Mouse (Mus musculus) c-Kit-negative CD71-positive TER-119-positive erythroid progenitor cells, embryonic 14.5 days (primary cell): ENCODE data around the gene Clic6.
"Not testable (repeated sequence)": the region's sequence is repeated elsewhere in the genome, so short reads cannot be mapped to it uniquely, and the experiment has no call there.

Experiments
- DNase-seq: peaks from one replicate; pipeline ENCODE4 v3.0.0-alpha.2; 2013; ENCODE audit warnings: low read depth, low spot score

Clic6 gene

DNA sequence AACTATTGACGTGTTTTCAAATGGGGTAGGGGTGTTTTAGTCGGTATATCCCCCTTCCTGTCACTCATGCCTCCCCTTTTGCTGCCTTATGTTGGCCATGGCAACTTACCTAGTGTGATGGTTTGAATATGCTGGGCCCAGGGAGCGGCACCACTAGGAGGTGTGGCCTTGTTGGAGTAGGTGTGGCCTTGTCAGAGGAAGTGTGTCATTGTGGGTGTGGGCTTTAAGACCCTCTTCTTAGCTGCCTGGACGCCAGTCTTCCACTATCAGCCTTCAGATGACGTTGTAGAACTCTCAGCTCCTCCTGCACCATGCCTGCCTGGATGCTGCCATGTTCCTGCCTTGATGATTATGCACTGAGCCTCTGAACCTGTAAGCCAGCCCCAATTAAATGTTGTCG lies 14.8 kb upstream of the Clic6 start, which contains the start of gene Rcan1:
Gene Rcan1, minus strand, starts transcription at position 162 of the 400 bp plus-strand sequence.
- DNase-seq: no peak

DNA sequence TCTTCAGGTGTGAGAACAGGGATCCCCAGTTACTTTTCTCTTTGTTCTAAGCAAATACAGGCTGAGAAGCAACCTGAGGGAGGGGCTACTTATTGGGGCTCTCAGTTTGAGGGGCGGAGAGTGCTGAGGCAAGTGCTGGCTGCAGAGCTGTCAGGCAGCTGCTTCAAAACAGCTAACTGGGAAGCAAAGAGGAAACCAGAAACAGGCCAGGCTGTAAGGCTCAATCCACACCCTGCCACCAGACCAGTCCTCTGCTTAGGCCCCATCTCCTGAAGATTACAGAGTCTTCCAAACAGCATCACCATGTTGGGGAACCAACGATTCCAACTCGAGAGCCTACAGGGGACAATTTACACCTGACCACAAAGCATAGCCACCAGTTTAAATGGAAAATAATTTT lies 12.6 kb upstream of the Clic6 start:
- DNase-seq: no peak

DNA sequence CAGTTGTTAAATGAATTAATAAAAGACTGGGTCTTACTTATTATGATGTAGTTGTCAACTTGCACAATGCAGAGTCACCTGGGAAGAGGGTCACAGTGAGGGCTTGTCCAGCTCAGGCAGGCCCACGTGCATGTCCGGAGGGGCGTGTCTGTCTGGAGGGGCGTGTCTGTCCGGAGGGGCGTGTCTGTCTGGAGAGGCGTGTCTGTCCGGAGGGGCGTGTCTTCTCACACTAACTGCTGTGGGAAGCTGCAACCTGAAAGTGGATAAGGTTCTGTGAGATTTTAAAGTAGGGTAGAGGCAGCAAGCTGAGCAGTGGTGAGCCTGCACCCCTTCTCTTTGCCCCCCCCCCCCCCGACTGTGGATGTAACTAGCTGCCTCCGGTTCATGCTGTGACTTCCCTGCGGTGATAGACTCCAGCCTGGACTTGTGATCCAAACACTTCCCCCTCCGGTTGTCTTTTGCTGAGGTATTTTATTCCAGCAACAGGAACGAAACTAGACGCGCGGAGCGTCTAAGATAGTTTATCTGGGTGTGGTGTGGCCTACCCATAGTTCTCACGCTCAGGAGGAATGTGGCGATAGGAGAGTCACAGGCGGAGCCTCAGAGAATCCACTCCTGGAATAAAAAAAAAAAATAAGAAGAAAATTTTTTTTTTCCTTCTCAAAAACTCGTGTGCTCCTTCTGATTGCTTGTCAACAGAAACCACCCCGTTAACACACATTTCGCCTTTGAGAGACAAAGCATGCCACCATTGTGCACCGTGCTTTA lies 10.3 kb upstream of the Clic6 start:
- DNase-seq: no peak

DNA sequence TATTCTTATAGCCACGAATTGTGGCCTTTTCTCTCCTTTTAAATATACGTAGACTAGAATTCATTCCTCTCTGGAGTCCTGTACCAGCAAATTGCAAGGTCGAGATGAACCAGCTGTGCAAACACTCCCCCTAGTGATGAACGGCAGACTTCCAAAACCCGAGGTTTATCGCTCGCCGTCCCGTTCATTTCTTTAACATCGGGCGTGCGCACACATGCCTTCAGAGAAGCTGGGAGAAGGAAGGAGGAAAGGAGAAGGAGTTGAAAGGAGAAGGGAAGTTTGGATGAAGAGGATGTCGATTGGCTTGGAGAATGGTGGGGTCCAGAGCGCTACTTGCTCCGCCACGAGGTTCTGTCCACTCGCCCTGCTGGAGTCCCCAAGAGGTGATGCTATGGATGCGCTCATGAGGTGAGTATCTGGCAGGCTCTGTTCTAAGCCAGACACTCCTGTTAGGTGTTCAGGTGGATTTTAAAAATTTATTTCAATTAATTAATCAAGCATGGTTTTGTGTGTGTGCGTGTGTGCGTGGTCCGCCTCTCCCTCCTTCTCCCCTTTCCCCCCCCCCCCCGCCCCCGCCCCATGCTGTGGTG lies 6.9 kb upstream of the Clic6 start:
- DNase-seq: no peak

DNA sequence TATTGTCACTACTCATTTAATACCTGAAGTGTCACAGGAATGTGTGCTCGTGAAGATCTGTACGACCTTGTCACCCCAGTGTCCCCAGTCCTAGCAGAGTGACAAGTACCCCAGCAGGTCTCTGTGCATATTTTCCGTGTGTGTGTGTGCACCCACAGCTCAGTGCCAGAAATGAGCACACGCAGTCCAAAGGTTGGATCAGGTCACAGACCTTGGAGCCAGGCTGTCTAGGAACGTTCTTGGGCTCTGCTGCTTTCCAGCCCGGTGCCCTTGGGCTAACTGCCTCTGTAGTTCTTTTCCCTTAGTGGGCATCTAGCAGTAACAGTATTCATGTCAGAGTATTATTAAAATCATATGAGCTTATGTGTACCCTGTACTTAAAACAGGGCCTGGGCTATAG lies 1.6 kb downstream of the Clic6 start:
- DNase-seq: no peak

DNA sequence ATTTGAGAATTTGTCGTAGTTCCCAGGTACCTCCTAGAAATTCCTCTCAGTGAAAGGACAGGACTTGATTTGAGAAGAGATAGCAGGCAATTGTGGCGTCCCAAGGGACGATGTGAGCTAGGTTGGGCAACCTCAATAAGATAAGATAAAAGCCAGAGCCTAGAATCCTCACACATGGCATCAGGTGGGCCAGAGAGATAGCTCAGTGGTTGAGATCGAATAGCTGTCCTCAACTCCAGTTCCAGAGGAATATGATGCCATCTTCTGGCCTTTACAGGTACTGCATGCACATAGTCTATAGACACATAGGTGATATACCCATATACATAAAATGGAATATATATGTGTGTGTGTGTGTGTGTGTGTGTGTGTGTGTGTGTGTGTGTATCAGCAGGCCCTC lies 2.0 kb downstream of the Clic6 start:
- DNase-seq: peak; percentile 73

DNA sequence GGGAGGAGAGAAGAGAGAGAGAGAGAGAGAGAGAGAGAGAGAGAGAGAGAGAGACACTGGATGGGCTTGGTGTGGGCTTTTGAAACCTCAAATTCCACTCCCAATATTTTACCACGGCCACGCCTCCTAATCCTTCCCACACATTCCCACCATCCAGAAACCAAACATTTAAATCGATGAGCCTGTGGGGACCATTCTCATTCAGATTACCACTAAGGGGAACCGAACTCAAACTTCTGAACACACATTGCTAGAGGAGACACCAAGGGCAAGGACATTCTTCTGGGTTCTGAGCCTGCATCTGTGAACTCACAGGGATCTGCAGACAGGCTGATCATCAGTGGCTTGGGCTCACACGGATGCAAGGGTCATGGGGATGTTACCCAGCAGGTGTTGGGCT lies 2.9 kb downstream of the Clic6 start:
- DNase-seq: no peak

DNA sequence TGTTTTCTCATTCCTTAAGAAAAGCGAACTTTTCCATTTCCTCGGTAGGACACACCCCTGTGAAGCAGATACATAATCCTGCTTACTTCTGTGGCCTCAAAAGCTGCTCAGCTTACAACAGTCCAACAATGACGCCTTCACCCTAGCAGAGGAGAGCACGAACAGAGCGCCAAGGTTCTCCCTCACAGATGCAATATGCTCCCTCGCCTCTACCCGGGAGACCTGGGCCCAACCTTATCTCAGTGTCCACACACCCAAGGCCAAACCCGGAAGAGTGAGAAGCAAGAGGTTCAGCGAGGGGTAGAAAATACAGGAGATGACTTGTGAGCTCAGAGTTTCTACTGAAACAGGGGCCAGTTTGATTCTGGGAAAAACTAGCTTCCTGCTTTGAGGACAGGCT lies 3.8 kb downstream of the Clic6 start:
- no peak for DNase-seq

DNA sequence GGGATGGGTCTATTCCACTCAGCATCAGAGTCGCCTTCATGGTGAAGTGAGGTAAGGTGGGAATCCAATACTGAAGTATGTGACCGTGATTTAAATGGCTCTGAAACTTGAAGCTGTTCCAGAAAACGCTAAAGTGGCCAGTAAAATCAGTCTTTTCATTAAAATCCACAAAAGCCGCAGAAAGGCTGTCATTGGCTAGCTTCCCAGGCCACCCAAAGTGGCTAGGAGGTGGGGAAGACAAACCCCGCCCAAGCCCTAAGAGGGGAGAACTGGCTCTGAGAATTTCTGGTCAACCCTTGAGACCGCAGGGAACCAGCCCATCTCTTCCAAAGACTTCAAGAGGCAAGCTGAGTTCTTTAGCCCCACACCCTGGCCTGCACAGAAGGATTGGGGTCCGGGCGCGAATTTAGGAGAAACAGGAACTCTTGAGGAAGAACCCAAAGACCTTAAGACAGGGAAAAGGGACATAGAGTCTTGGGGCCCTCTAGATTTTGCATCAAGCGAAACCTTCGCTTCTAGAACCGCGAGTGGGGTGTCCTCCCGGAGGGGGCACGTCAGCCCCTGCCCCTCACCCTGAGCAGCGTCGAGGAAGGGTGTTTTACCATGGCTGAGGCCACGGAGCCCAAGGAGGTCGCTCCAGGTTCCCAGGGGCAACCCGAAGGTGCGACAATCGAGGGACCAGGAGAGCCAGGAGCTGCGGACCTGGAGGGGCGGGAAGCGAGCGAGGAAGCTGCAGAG lies 12.5 kb downstream of the Clic6 start:
- DNase-seq: no peak

DNA sequence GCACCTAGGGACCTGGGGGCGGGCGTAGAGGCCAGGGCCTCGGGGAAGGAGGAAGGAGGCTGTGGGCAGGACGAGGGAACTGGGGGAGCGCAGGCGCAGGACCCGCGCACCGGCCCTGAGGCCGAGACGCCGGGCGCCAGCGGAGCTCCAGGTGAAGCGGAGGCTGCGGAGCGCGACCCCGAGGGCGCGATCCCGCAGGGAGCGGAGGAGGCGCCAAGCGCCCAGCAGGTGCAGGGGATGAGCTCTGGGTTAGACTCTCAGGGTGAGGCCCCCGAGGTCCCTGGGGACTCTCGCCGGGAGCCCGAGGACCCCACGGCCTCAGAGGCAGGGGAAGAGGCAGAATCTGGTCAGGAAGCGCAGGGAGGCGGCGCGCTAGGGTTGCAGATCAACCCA lies 13.0 kb downstream of the Clic6 start:
- DNase-seq: no peak

DNA sequence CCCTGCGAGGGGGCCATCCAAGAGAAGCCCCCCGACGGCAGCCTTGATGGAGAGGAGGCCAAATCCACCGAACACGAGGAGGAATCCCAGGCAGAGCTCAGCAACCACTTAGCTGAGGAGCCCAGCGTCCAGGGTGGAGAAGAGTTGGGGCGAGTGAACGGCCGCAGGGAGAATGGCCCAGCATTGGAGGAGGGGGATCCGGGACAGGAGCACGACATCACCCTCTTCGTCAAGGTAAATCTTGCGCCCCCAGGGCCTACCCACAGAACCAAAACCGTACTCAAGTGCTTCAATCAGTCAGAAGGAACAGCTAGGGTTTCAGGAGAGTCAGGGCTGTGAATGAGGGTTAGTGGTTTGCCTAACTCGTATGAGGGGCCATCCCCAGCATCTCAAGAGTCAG lies 13.8 kb downstream of the Clic6 start:
- DNase-seq: no peak

DNA sequence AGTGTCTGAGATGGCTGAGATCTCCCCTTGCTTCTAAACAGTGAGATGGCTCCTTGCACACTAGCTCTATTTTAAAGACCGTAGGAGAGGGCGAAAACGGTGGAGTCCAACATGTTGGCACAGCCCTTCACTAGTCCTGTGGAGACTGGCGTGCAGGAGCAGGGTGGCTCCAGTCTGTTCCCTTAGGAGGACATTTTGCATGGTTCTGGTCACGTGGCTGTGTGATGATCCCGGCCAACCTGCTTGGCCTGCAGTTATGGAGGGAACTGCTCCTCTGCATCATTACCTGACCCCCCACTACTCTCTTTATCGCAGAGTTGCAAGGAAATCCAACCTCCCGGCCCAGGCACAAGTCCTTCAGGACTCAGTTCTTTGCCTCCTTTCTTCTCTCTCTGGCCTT lies 15.0 kb downstream of the Clic6 start:
- no peak for DNase-seq

DNA sequence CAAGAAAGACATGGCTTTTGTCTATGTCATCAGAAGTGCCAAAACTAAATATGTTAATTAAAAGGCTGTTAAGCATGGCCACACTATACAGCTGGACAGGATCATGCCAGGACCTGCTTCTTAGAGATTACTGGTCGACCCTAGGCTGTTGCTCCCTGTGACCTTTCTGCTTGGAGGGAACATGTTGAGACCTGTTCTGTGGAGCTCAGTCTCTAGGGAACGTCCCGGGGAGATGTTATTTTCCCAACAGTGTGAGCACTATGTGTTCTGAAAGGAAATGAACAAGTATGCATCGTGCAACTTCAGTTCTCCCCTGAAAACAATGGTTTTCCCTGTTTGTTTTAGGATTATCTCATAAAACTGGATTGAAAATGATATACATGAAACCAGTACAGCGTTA lies 17.6 kb downstream of the Clic6 start:
- DNase-seq: no peak

DNA sequence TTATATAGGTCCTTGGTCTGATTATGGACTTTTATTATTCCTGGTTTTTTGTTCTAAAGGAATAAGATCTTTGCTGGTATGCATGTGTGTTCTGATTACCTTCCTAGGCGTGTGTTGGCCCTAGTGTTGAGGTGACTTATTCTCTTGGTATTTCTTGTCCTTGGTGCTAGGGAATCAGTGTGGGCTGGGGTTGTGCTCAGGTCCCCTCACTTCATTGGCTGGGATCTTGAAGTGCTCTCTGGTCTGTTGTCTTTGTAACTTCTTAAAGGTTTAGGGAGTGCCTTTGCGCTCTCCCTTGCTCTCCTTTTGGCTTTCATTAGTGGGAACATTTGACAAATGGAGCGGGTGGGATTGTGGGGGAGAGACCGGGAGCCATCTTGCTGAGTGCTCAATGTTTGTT lies 22.0 kb downstream of the Clic6 start:
- no peak for DNase-seq

DNA sequence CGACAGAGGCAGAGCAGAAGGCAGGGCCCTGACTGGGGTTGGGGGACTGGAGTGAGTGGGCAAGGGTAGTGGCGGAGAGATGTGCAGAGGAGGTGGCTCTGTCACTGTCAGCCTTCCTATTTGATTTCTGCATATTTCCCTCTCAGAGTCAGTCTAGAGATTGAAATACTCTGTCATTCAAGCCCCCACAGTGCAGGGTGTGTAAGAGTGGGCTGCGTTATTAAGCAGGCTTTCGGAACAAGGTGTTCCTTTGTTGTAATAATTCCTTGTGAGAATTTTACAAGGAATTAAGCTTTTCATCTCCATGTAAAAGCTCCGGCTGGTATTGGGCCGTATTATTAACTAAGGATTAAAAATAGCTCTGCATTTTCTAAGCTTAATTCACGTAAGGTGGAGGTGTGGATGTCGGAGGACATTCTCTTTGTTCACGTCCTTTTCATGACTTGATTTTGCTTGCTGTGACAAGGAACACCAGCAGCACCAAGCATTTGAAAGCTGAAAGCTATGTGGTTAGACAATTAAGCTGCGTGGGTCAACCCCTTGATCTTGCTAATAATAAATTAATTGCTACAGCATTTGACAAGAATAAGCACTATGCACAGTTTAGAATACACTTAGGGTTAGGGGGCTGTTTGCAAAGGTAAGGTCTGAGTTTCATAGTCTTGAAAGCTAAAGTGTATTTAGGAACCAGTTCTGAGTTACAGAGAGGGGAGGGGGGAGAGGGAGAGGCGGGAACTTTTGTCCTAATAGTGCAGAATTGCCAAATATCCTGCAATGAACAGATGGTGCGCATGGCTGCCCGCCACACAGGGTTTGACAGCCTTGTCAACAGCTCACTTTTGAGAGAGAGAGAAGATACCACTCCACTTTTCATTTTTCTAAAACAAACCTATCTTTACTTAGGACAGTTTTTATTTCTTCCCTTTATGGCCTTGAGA lies 25.6 kb downstream of the Clic6 start:
- no peak for DNase-seq

DNA sequence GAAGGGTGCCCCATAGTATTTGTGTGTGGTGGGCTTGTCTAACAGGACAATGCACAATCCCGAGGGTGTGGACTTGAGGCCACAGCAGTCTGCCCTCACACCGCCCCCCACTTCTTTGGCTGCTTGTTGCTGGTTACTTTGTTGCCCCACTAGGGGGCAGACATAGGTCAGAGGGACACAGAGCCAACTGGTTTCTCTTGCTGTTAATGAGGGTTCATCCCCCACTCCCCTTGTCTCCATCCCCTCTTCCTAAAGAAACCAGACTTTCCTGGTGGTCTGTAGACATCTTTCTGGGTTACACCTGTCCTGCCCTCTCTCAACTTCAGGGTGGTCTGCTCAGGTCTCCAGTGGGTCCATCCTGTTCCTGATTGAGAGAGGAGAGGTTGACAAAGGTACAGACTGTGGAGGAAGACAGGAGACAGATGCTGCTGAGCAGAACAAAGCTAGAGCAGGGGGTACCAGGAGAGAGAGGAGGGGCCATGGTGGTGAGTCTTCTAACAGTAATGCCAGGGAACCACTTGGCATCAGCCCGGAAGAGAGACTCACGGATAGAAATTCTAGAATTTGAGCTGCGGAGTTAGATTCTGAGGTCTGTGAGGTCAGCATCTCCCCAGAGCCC lies 26.3 kb downstream of the Clic6 start:
- no peak for DNase-seq

DNA sequence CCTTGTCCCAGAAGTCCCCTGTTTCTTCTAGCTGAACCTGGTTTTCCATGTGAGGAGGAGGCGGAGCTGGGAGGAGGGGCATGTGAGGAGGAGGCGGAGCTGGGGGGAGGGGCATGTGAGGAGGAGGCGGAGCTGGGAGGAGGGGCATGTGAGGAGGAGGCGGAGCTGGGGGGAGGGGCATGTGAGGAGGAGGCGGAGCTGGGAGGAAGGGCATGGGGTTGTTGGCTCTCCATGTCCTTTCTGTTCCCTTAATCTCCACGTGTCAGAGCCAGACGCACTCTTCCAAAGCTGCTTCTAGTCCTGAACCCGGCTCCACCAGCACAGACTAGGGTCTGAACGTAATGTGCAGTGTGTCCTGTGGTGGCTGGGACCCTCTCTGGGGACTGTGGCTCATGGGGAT lies 29.4 kb downstream of the Clic6 start:
- DNase-seq: not testable (repeated sequence)

DNA sequence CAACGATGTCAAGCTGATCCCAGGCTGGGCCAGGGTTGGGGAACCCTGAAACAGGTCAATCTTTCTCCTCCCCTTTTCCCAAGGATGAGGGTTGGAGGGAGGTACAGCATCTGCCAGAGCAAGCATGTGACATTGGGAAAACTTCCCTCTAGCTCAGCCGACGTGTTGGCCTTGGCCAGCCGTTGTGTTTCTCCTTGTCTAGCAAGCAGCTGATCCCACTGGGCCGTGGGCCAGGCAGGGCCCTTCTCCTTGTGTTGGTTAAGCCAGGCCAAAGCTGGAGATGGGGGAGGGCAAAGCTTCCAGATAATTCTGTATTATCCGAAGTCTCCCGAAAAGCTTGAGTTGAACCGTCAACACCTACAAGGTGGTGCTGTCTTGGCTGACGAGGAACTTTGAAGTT lies 30.6 kb downstream of the Clic6 start:
- no peak for DNase-seq

DNA sequence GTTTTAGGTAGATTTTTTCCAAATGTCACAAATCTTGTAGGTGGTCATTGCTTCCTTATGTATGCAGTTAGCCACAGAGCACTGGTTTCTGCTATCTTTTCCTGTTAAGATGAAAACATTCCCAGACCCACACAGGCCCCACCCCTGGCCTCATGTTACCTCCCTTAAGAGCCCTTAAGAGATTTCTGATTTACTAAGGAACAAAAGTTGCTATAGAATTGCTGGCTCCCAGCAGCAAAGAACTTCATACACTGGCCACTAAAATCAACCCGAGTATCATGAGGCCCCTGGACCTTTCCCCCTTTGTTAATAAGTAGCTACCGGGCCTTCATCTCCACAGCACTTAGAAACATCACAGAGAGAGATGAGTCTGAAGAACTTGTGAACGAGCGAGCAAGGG lies 33.2 kb downstream of the Clic6 start:
- DNase-seq: no peak

DNA sequence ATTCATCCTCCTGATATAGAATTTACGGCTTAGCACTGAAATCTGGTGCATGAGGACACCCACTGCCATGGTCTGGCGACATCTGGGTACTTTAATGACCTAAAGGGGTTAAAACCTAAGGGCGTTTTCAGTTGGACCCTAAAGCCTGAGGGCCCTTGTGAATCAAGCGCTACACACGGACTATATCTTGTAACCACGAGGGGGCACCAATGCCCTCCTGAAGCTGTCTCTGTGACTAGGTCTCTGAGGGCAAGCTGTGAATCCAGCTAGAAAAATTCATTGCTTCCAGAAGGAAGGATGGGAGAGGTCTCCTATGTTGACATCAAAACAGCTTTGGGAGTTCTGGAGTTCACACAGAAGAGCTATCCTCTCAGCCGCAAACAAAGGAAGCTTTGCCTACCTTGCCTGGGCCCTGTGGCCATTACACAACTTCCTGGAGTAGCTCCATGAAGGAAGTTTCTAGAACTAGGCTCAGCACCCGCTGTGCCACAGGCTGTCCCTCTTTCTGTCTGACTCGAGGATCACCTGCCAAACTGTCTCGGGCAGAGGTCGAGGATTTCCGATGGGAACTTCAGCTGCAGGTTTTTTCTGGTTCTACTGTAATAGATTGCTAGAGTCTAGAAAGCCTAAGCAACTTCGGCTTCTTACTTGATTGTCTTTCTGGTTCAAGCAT lies 34.4 kb downstream of the Clic6 start:
- DNase-seq: no peak

DNA sequence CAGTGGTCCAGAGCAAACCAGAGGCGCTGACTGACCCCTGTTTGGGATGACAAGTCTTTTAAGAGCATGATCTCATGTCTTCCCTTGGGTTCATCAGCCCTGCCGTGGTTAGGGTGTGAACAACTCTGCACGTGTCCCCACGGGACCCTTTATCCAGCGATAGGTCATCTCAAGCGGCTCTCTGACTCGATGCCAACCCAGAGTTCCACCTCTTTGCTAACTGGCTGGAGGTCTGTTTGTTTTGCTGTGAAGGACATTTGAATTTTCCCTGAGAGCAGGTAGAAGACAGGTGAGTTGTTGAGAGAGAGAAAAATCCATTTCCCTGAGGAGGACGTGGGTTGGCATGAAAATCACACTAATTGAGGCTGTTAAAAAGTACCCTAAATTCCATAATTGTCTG lies 37.8 kb downstream of the Clic6 start:
- no peak for DNase-seq
